Mouse (Mus musculus) lung, adult 2 months (tissue): Measurements from ENCODE around the gene Parp4. TPM values are rescaled to one million over a fixed set of nuclear protein-coding genes. Genes with fewer than 3 reads are reported as not detected.

Experiments
- DNase-seq: peaks from one replicate; pipeline ENCODE4 v3.0.0; 2022
- H3K4me1 ChIP-seq: fragments of 200-500 bp; 2 replicates; pipeline ENCODE4 v1.6.1; 2011; ENCODE audit warnings: low read length; ENCODE audit not compliant: control insufficient read depth, insufficient read depth
- H3K4me3 ChIP-seq: fragments of 200-500 bp; replicated peaks from 2 replicates; pipeline ENCODE3; 2011; ENCODE audit warnings: low read depth, mild to moderate bottlenecking, control low read depth, low read length; ENCODE audit errors: extremely low read depth
- CTCF ChIP-seq: fragments of 200-500 bp; IDR thresholded peaks from 2 replicates; pipeline ENCODE4 v1.5.1; 2011; ENCODE audit warnings: mild to moderate bottlenecking, low read length, control low read depth; ENCODE audit not compliant: insufficient read depth
- POLR2A ChIP-seq: fragments of 200-500 bp; IDR thresholded peaks from 2 replicates; pipeline ENCODE4 v1.6.1; 2011; ENCODE audit warnings: low read depth, mild to moderate bottlenecking, control low read depth, low read length, borderline replicate concordance; ENCODE audit errors: extremely low read depth
- WGBS: fragments of 180-500 bp; shearing (Covaris S2); methylation state at CpG from one replicate; pipeline ENCODE4 v1.1.7; 2018; 5-methylcytosine and 5-hydroxymethylcytosine counted together
- polyA plus RNA-seq: library from polyadenylated mRNA; depleted of rRNA; stranded (reverse); fragments of >200 nt; gene quantifications from 2 replicates; pipeline ENCODE4 v1.2.3, GENCODE M21; 2012

Parp4 gene
- polyA plus RNA-seq, 1 experiment = 14.4 TPM

GRCm38 (mm10) chr14:56665651-56666050, 90.2 kb downstream of the Parp4 start:
- Histone ChIP-seq H3K4me1 (peaks cover 7% of the 10 kb centered on the region), H3K4me3 (no peak overlapping the region)
- TF ChIP-seq CTCF = no peak
- TF ChIP-seq POLR2A = no peak
- DNase-seq = no peak
- WGBS = 49% methylated on average over 5 of the region's 5 CpGs

GRCm38 (mm10) chr14:56666909-56667308, 91.5 kb downstream of the Parp4 start:
- DNase-seq = no peak
- TF ChIP-seq POLR2A (no peak), CTCF (no peak)
- no peak overlapping the region for H3K4me3 ChIP-seq
- peaks cover 7% of the 10 kb centered on the region for H3K4me1 ChIP-seq
- whole genome bisulfite sequencing = 90% methylated on average over 3 of the region's 3 CpGs

GRCm38 (mm10) chr14:56667969-56668802, 92.8 kb downstream of the Parp4 start, which contains the start of gene Mphosph8:
Gene Mphosph8, plus strand, starts transcription at chr14:56668248.
- Histone ChIP-seq H3K4me1 (peaks cover 7% of the 10 kb centered on the region), H3K4me3 (peak within 1 kb of the TSS; percentile 90)
- no peak for TF ChIP-seq CTCF
- TF ChIP-seq POLR2A = peak; percentile 83
- WGBS = under 1% methylated on average over 70 of the region's 70 CpGs
- peak; percentile 99 for DNase-seq

GRCm38 (mm10) chr14:56669046-56669620, 93.7 kb downstream of the Parp4 start:
- H3K4me3 ChIP-seq = peak overlapping the region; percentile 79
- peaks cover 7% of the 10 kb centered on the region for H3K4me1 ChIP-seq
- TF ChIP-seq CTCF (no peak), POLR2A (no peak)
- no peak for DNase-seq
- 2% methylated on average over 13 of the region's 13 CpGs for WGBS

GRCm38 (mm10) chr14:56685426-56685825, 110.0 kb downstream of the Parp4 start:
- no peak for DNase-seq
- Histone ChIP-seq H3K4me1 (no peaks in the 10 kb centered on the region), H3K4me3 (no peak overlapping the region)
- WGBS = 25% methylated on average over 1 of the region's 1 CpGs
- TF ChIP-seq CTCF (no peak), POLR2A (no peak)

GRCm38 (mm10) chr14:56689116-56689515, 113.7 kb downstream of the Parp4 start:
- Histone ChIP-seq H3K4me3 (no peak overlapping the region), H3K4me1 (no peaks in the 10 kb centered on the region)
- 77% methylated on average over 1 of the region's 1 CpGs for WGBS
- no peak for DNase-seq
- no peak for TF ChIP-seq POLR2A
- TF ChIP-seq CTCF = no peak

GRCm38 (mm10) chr14:56689766-56690165, 114.3 kb downstream of the Parp4 start:
- Histone ChIP-seq H3K4me3 (no peak overlapping the region), H3K4me1 (no peaks in the 10 kb centered on the region)
- 81% methylated on average over 1 of the region's 1 CpGs for WGBS
- no peak for TF ChIP-seq POLR2A
- no peak for TF ChIP-seq CTCF
- DNase-seq = no peak

- TF ChIP-seq CTCF (no peak), POLR2A (no peak)
- Histone ChIP-seq H3K4me3 (no peak overlapping the region), H3K4me1 (no peaks in the 10 kb centered on the region; the same call in 1 of the 2 replicates)
- no peak for DNase-seq
- 72% methylated on average over 3 of the region's 3 CpGs for WGBS
Measured at GRCm38 (mm10) chr14:56695495-56695894, 120.1 kb downstream of the Parp4 start.

GRCm38 (mm10) chr14:56697836-56698235, 122.4 kb downstream of the Parp4 start:
- WGBS = 94% methylated on average over 5 of the region's 5 CpGs
- no peaks in the 10 kb centered on the region; the same call in 1 of the 2 replicates for H3K4me1 ChIP-seq
- no peak overlapping the region for H3K4me3 ChIP-seq
- TF ChIP-seq POLR2A (no peak), CTCF (no peak)
- no peak for DNase-seq
